Mouse (Mus musculus) cerebellum, adult 2 months (tissue): ENCODE measurements around the gene Mlc1. TPM values are rescaled to one million over a fixed set of nuclear protein-coding genes. Genes with fewer than 3 reads are reported as not detected.

Experiments
- DNase-seq, 2 experiments: peaks; one replicate each; pipeline ENCODE4 v3.0.0; 2021
- H3K27ac ChIP-seq: fragments of 200-500 bp; 2 replicates; pipeline ENCODE4 v1.5.1; 2012; ENCODE audit warnings: low read length, control low read depth, inconsistent platforms; ENCODE audit not compliant: insufficient read depth
- H3K27me3 ChIP-seq: fragments of 200-500 bp; 2 replicates; pipeline ENCODE4 v1.6.1; 2012; ENCODE audit warnings: inconsistent platforms, mild to moderate bottlenecking, low read length, moderate library complexity; ENCODE audit not compliant: control insufficient read depth, insufficient read depth
- H3K4me1 ChIP-seq: fragments of 200-500 bp; 2 replicates; pipeline ENCODE4 v1.6.1; 2011; ENCODE audit warnings: low read length; ENCODE audit not compliant: control insufficient read depth, insufficient read depth
- H3K4me3 ChIP-seq: fragments of 200-500 bp; replicated peaks from 2 replicates; pipeline ENCODE3; 2011; ENCODE audit warnings: mild to moderate bottlenecking, low read depth, low read length, control low read depth; ENCODE audit not compliant: insufficient read depth
- CTCF ChIP-seq: fragments of 200-500 bp; IDR thresholded peaks from 2 replicates; pipeline ENCODE4 v1.5.1; 2011; ENCODE audit warnings: low read depth, mild to moderate bottlenecking, control low read depth, low read length, moderate library complexity, borderline replicate concordance; ENCODE audit not compliant: insufficient read depth
- POLR2A ChIP-seq: fragments of 200-500 bp; IDR thresholded peaks from 2 replicates; pipeline ENCODE4 v1.6.1; 2011; ENCODE audit warnings: low read length, control low read depth, borderline replicate concordance; ENCODE audit not compliant: insufficient read depth
- WGBS: fragments of 180-500 bp; shearing (Covaris S2); methylation state at CpG from one replicate; pipeline ENCODE4 v1.1.7; 2018; 5-methylcytosine and 5-hydroxymethylcytosine counted together
- polyA plus RNA-seq: library from polyadenylated mRNA; depleted of rRNA; stranded (reverse); fragments of >200 nt; gene quantifications from 2 replicates; pipeline ENCODE4 v1.2.3, GENCODE M21; 2012

Mlc1 gene
- polyA plus RNA-seq, 1 experiment = 141 TPM

DNA sequence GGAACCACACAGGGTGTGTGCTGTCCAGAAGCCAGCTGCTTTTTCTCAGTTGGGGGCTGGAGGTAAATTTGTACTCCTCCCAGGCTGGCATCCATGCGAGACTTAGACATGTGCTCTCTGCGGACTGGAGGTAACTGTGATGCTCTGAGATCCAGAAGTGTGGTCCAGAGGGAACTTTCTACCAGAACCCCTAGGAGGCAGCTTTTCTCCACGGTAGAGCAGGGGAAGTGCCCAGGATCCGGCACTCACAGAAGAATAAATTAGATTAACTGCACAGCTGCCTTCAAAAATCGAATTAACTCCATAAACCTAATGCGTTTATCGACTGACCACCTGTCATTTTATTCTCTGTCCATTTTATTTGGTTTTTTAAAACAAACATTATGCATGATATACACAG is 44.7 kb downstream of the Mlc1 start:
- H3K27me3 ChIP-seq = no peaks in the 10 kb centered on the region
- no peak overlapping the region for H3K27ac ChIP-seq
- no peak overlapping the region for H3K4me3 ChIP-seq
- WGBS = 48% methylated on average over 7 of the region's 7 CpGs
- DNase-seq = no peak
- peak; percentile 34; the same call in 1 of the 2 replicates for TF ChIP-seq CTCF
- no peak for TF ChIP-seq POLR2A
- H3K4me1 ChIP-seq = peaks cover 9% of the 10 kb centered on the region

DNA sequence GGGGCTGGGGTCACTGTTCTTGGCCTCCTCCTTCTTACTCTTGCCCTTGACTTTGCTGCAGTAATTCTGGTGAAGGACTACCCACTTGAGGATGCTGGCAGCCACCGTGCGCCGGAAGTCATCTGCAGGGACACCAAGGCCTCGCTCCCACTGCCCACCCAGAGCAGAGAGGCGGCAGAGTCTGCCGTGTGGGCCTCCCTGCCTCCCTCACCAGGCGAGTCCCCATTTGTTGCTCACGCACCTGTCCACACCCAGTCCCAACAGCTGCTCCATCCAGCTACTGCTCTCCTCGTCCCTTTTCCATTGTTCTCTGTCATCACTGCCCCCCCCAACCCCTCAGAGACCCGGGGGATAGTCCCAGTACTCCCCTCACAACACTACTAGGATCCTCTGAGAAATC is 46.1 kb downstream of the Mlc1 start:
- H3K4me3 ChIP-seq = no peak overlapping the region
- peaks cover 8% of the 10 kb centered on the region for H3K4me1 ChIP-seq
- TF ChIP-seq CTCF (no peak), POLR2A (no peak)
- DNase-seq = no peak
- H3K27ac ChIP-seq = no peak overlapping the region
- no peaks in the 10 kb centered on the region for H3K27me3 ChIP-seq
- WGBS = 87% methylated on average over 10 of the region's 10 CpGs

DNA sequence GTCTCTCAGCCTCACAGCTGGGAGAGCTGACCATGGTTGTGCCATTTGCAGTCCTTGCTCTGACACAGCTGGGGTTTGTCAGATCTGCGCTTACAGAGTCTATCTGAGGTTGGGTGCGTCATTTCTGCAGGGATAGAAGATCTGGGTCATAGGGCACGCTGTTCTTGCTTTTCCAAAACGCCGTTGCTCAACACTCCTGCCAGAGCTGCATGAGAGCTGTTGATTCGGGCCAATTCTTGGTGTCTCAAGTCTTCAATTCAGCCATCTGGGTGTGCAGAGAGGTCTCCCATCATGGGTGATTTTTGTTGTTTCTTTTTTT is 56.9 kb downstream of the Mlc1 start:
- H3K4me1 ChIP-seq = no peaks in the 10 kb centered on the region
- no peak for TF ChIP-seq POLR2A
- TF ChIP-seq CTCF = no peak
- 66% methylated on average over 6 of the region's 6 CpGs for WGBS
- no peak overlapping the region for H3K4me3 ChIP-seq
- H3K27ac ChIP-seq = no peak overlapping the region
- H3K27me3 ChIP-seq = no peaks in the 10 kb centered on the region
- no peak for DNase-seq

DNA sequence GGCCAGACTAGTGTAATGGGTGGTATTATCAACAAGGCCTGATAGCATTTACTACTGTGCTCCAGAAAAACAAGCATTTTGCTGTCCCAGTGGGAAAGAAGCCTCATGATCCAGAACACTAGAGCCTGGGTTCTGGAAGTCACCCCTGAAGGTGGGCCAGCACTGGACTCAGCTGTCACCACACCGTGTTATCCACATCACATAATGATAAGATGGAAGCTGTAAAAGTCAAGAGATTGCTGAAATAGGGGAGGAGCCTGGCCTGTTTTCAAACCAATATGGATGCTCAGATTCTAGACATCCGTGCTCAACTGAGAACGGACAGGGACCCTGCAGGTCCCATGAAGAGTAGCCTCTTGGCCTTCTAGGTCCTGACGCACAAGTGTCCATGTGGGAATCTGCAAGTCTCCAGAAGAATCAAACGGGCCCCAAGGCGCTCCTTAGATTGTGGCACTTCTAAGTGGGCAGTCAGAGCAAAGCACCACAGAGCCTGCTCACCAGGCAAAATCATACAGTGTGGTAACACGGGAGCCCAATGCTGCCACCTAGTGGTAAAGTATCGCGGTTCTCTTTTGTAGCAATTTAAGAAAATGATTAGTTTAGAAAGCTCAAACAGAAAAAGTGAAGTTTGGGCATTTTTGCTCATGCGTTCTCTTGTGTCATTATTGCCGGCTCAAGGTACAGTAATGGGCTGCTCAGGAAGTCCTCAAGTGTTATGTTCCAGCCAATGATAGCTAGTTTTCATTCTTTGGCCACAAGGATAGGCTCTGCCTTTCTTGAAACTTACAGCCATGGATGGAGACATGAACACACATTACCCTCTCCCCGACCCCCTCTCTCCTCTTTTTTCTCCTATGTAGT is 57.4 kb downstream of the Mlc1 start:
- no peak overlapping the region for H3K27ac ChIP-seq
- peak; percentile 76 to 80 for DNase-seq
- no peak overlapping the region for H3K4me3 ChIP-seq
- 16% methylated on average over 12 of the region's 12 CpGs for WGBS
- H3K27me3 ChIP-seq = no peaks in the 10 kb centered on the region
- TF ChIP-seq POLR2A (no peak), CTCF (peak; percentile 80)
- H3K4me1 ChIP-seq = no peaks in the 10 kb centered on the region

DNA sequence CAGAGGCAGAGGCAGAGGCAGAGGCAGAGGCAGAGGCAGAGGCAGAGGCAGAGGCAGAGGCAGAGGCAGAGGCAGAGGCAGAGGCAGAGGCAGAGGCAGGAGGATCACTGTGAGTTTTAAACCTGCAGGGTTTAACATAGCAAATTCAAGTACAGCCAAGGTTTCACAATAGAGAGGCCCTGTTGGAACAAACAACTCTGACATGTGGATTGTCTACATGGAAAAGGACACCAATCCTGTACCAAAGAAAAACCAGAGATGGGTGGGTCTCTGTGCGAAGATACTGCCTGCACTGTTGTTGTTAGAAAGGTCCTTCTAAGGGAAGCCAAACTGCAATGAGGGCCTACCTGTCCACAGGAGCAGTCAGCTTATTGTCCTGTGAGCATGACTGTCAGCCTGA is 58.7 kb downstream of the Mlc1 start:
- TF ChIP-seq POLR2A (no peak), CTCF (no peak)
- Histone ChIP-seq H3K4me3 (no peak overlapping the region), H3K27ac (no peak overlapping the region), H3K27me3 (no peaks in the 10 kb centered on the region), H3K4me1 (no peaks in the 10 kb centered on the region)
- DNase-seq = no peak
- WGBS = 100% methylated on average over 1 of the region's 1 CpGs

DNA sequence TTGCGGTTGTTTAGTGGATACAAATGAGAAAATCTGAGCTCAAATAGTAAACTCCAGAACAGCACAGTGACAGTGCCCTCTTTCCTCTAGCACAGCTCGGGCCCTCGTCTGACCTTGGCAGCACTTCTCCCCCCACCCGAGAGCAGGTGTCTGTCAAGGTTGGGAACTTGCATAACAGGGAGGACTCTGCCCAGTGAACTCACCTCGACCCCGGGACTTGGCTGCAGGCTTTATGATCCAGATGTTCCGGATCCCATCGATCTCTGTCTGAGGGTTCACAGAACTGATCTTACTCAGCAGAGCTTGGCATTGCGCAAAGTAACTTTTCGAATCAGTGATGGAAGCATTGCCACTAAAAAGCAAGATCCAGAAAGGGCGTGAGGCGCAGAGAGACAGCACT is 59.5 kb downstream of the Mlc1 start:
- WGBS = 77% methylated on average over 12 of the region's 12 CpGs
- H3K27me3 ChIP-seq = no peaks in the 10 kb centered on the region

DNA sequence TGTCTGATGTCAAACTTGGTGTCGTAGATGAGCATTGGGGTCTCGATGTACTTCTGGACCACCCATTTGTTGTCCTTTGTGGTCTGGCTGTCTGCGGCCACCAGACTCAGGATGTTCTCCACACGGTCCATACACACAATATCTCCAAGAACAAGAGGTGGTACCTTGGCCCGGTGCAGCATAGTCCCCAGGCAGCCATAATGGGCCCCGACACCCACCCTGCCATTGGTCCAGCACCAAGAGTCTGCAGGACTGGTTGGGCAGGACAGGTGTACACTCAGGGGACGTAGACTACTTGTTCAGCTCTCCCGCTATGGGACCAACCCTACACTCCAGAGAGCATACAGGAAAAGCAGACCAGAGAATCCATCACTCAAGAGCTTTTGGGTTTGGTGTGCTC is 61.7 kb downstream of the Mlc1 start:
- H3K4me3 ChIP-seq = no peak overlapping the region
- H3K4me1 ChIP-seq = no peaks in the 10 kb centered on the region
- no peaks in the 10 kb centered on the region for H3K27me3 ChIP-seq
- DNase-seq = no peak
- no peak for TF ChIP-seq CTCF
- TF ChIP-seq POLR2A = no peak
- H3K27ac ChIP-seq = no peak overlapping the region
- 96% methylated on average over 8 of the region's 8 CpGs for WGBS

More for the DNA sequence above, 59.5 kb downstream of the Mlc1 start:
- Histone ChIP-seq H3K27ac (no peak overlapping the region), H3K4me3 (no peak overlapping the region), H3K4me1 (no peaks in the 10 kb centered on the region)
- TF ChIP-seq POLR2A = no peak
- no peak for TF ChIP-seq CTCF
- no peak for DNase-seq

DNA sequence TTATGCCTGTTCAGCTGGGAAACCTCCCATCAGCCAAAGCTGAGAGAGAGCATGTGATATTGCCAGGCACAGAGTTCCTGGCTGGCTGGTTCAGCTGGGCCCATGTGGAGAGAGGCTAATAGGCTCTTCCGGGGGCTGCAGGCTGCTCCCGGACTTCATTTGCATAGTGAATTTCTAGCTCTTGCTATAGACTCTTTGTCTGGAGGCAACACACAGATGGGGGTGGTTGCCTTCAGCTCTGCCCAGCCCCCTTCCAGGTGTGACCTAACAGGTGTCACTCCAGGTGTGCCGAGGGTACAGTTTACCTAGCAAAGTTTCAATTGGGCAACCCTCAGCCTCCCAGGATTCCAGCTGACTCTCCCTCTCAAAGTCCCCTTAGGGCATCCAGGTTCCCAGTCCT is 62.4 kb downstream of the Mlc1 start:
- TF ChIP-seq CTCF (no peak), POLR2A (no peak)
- Histone ChIP-seq H3K27me3 (no peaks in the 10 kb centered on the region), H3K4me1 (no peaks in the 10 kb centered on the region), H3K4me3 (no peak overlapping the region), H3K27ac (no peak overlapping the region)
- 31% methylated on average over 3 of the region's 3 CpGs for WGBS
- no peak for DNase-seq

DNA sequence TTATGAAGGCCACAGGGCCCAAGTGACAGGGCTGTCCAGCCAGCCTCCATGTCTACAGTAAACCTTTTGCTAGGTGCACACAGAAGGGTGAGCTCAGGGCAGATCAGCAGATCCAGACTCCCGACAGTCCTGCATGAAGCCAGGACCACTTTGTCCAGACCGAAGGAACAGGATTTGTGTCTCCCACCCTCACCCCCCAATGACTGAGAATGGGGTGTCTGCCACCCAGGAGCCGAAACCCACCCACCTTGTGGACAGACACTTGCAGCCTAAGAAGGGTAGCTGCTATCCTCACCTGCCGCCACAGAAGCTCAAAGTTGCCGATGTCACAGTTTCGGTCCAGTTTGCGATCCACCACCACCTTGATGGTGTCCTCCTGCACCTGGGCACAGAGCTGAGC is 63.8 kb downstream of the Mlc1 start:
- no peaks in the 10 kb centered on the region for H3K4me1 ChIP-seq
- H3K27ac ChIP-seq = no peak overlapping the region
- H3K4me3 ChIP-seq = no peak overlapping the region
- no peak for DNase-seq
- no peak for TF ChIP-seq CTCF
- no peak for TF ChIP-seq POLR2A
- WGBS = 94% methylated on average over 7 of the region's 7 CpGs
- H3K27me3 ChIP-seq = no peaks in the 10 kb centered on the region
